Mouse (Mus musculus): Measurements from ENCODE around the gene Ism2.

The Ism2 gene

DNA sequence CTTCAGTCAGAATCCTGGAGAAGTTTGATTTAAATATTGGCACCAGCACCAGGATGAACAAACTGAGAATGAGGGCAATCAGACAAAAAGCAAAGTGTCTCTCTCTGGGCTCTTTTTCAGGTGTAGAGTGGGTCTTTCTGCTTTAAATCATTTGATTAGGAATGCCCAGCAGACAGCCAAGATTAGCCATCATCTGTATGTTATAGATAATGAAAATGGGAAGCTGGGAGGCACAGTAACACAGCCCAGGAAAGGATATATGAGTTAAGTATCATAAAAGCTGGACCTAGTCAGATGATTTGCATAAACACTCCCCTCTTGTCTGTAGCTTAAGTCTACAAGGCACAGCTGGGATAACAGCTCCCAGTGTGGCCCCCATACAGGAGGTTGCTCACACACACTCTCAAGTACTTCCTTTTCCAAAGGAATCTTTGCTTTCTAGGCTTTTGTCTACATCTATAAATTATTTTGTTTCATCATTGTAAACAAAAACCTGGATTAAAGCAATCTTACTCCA is 69.1 kb downstream of the Ism2 start:
- DNase-seq (ENCODE audit: low spot score): no peak

DNA sequence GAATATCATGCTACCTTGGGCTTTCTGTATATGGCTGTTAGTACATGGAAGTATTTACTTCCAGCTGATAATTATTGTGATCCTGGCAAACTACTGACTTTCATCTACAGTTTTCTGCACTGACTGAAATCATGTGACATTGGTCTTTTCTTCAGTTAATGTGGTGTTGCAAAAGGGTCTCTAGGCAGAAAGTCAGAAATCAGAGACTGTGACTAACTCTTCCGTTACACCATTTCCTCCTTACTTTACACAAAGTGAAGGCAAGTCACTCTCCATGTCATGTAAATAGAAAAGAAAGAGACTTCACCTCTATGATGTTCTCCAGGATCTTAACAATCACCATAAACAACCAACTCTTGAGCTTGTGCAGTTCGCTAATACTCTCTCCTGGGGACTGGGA is 69.9 kb downstream of the Ism2 start:
- no peak for DNase-seq (ENCODE audit: low spot score)

All from ovary, adult 18-20 months (tissue).